Mouse (Mus musculus): Measurements from ENCODE around the gene Irx5. TPM values are rescaled to one million over a fixed set of nuclear protein-coding genes. Genes with fewer than 3 reads are reported as not detected.

The Irx5 gene
- total and polyA plus RNA-seq, 2 experiments from 2014 or later: 14.1 to 30.5 TPM

DNA sequence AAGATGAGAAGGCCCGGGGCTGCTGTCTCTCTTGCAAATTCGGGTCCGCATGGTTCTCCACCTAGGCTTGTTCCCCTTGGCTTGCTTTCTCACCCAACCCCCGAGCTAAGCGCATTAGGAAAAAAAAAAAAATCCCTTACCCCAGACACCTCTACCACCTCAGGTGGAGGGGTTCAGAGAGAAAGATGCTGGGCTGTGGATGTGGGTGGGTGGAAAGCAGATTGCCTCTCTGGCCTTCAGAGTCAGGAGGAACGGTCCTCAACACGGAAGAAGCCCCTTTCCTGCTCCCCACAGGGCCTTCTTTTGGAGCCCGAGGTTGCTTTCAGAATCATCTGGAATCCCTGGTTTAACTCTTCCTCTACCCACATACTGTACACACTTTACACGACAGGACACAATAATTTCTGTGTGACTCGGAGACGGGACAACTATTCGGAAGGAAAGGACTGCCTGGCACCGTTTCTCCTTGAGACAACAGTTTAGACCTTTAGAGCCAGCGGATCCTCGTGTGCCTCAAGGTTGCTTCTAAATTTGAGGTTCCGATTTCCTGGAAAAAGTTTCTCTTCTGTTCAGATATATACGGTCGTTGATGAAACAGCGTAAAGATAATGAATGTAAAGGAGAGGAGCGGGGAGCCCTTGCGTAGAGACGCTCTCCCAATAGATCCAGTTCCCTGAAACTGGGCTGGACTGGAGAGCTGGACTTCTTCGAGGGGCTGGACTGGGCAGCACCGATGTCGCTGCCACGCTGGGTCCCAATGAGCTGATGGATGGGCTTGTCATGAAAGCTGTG is 8.7 kb downstream of the Irx5 start:
- Histone ChIP-seq H3K4me2 (ENCODE audit: low read depth, low read length, poor library complexity, severe bottlenecking) (peak overlapping the region; percentile 51), H3K9me3 (ENCODE audit: low read length) (no peaks in the 10 kb centered on the region), H3K36me3 (ENCODE audit: insufficient read depth, low read length) (no peaks in the 10 kb centered on the region), H3K27me3 (ENCODE audit: insufficient read depth, low read length) (peaks cover 20% of the 10 kb centered on the region; the same call in 1 of the 2 replicates), H3K4me3 (ENCODE audit: low read depth, low read length) (peak overlapping the region; percentile 12; the same call in 1 of the 2 replicates), H3K4me1 (ENCODE audit: insufficient read depth, low read length) (peaks cover 8% of the 10 kb centered on the region; the same call in 1 of the 2 replicates), H3K9ac (replicated peaks; ENCODE audit: low read length, poor library complexity, severe bottlenecking) (0 out of 2 replicates have a peak overlapping the region, but pooled peaks have one; percentile 14), H3K27ac (ENCODE audit: low read depth, low read length) (peak overlapping the region; percentile 57)
- no peak for TF ChIP-seq CTCF (IDR thresholded peaks at IDR 0.05)
- no peak for ATAC-seq (ENCODE audit: low FRiP score)
- WGBS: 21% methylated on average over 26 of the region's 26 CpGs
- DNase-seq (ENCODE audit: low spot score): no peak

DNA sequence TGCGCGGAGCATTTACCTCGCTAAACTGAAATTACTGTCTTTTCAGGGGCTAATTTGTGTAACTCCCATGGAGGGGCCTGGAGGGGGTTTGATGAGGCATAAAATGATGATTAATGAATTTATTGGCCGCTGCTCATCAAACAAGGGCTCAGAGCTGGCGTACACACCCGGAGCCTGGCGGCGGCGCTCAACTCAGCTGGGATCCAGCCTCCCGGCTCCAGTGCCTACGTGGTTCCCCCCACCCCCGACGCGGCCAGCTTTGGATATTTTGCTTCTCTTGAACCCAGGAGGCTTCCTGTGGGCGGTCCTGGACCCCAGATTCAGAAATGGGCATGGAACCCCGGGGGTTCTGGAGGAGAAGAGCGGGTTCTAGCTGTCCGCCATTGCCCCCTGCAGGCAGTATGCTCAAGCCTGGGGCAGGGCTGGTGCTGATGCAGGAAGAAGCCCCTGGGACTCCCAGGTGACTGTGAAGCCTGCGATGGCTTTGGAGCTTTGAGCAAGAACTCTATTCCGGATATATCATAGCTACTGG is 9.4 kb downstream of the Irx5 start:
- Histone ChIP-seq H3K36me3 (ENCODE audit: insufficient read depth, low read length) (no peaks in the 10 kb centered on the region), H3K4me3 (ENCODE audit: low read depth, low read length) (no peak overlapping the region), H3K4me1 (ENCODE audit: insufficient read depth, low read length) (peaks cover 8% of the 10 kb centered on the region; the same call in 1 of the 2 replicates), H3K9ac (replicated peaks; ENCODE audit: low read length, poor library complexity, severe bottlenecking) (no peak overlapping the region), H3K4me2 (ENCODE audit: low read depth, low read length, poor library complexity, severe bottlenecking) (peak overlapping the region; percentile 7; the same call in 1 of the 2 replicates), H3K9me3 (ENCODE audit: low read length) (no peaks in the 10 kb centered on the region), H3K27ac (ENCODE audit: low read depth, low read length) (no peak overlapping the region), H3K27me3 (ENCODE audit: insufficient read depth, low read length) (peaks cover 20% of the 10 kb centered on the region; the same call in 1 of the 2 replicates)
- WGBS: 19% methylated on average over 20 of the region's 20 CpGs
- peak; percentile 33; the same call in 1 of the 2 replicates for TF ChIP-seq CTCF (IDR thresholded peaks at IDR 0.05)
- ATAC-seq (ENCODE audit: low FRiP score): no peak
- peak; percentile 43 for DNase-seq (ENCODE audit: low spot score)

DNA sequence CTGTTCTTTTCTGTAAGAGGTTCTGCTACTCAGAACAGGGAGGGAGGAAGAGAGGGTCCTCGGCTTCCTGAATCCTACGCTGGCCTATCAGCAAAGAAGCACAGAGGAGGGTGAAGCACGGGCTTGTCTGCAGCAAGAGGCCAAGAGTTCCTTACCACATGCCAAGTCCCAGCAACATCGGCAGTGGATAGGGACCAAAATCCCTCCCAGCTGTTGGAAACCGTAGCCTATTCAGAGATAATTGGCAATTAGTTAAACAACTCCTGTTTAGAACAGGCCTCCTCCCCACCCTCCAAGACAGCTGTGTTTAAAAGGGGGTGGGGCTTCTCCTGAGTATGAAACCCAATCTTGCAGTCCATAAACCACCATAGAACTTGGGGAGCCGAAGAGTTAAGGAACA is 22.1 kb downstream of the Irx5 start:
- Histone ChIP-seq H3K9ac (replicated peaks; ENCODE audit: low read length, poor library complexity, severe bottlenecking) (no peak overlapping the region), H3K27ac (ENCODE audit: low read depth, low read length) (no peak overlapping the region), H3K4me1 (ENCODE audit: insufficient read depth, low read length) (no peaks in the 10 kb centered on the region), H3K4me3 (ENCODE audit: low read depth, low read length) (no peak overlapping the region), H3K9me3 (ENCODE audit: low read length) (no peaks in the 10 kb centered on the region), H3K36me3 (ENCODE audit: insufficient read depth, low read length) (no peaks in the 10 kb centered on the region), H3K27me3 (ENCODE audit: insufficient read depth, low read length) (no peaks in the 10 kb centered on the region), H3K4me2 (ENCODE audit: low read depth, low read length, poor library complexity, severe bottlenecking) (no peak overlapping the region)
- no peak for TF ChIP-seq CTCF (IDR thresholded peaks at IDR 0.05)
- 46% methylated on average over 6 of the region's 6 CpGs for WGBS
- no peak for ATAC-seq (ENCODE audit: low FRiP score)
- DNase-seq (ENCODE audit: low spot score): no peak

DNA sequence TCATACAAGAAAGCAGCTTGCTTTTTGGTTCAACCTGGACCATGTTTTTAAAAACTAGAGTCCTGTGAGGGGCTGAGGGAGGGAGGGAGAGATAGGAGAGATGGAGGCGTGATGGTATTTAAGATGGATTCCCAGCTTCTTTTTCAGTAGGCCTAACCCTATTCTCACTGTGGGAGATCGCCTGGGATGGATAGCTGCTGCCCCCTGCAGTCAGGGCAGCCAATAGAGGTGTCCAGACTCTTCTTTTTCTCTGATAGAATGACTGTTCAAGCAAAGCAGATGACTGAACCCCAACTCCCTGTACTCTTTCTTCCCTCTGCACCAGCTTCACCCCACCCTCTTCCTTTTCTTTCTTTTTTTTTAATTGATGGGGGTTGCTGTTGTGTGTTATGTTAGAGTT is 23.1 kb downstream of the Irx5 start:
- DNase-seq (ENCODE audit: low spot score) (no peak), ATAC-seq (ENCODE audit: low FRiP score) (no peak)
- Histone ChIP-seq H3K27me3 (ENCODE audit: insufficient read depth, low read length) (no peaks in the 10 kb centered on the region), H3K4me2 (ENCODE audit: low read depth, low read length, poor library complexity, severe bottlenecking) (no peak overlapping the region), H3K36me3 (ENCODE audit: insufficient read depth, low read length) (no peaks in the 10 kb centered on the region), H3K27ac (ENCODE audit: low read depth, low read length) (no peak overlapping the region), H3K9ac (replicated peaks; ENCODE audit: low read length, poor library complexity, severe bottlenecking) (no peak overlapping the region), H3K4me3 (ENCODE audit: low read depth, low read length) (no peak overlapping the region), H3K4me1 (ENCODE audit: insufficient read depth, low read length) (no peaks in the 10 kb centered on the region), H3K9me3 (ENCODE audit: low read length) (no peaks in the 10 kb centered on the region)
- WGBS: 46% methylated on average over 2 of the region's 2 CpGs
- peak; percentile 35 for TF ChIP-seq CTCF (IDR thresholded peaks at IDR 0.05)

DNA sequence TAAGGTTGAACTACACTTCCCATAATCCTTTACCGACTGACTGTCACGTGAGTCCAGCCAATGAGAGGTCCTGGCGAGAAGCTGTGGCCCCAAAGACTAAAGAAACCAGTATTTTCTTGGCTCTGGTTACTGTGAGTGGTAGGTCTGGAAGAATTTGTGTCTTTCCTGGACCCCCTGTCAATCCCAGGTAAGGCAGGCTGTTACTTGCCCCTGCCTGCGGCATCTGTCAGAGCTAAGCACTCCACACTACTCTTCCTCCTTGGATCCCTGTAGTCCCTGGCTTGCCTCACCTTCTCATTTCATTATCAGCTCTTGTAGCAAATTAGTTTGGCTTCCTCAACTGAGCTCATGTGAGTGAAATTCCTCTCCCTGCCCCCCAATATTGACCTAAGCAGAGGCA is 30.5 kb downstream of the Irx5 start:
- no peak for ATAC-seq (ENCODE audit: low FRiP score)
- no peak for DNase-seq (ENCODE audit: low spot score)
- H3K4me1 ChIP-seq (ENCODE audit: insufficient read depth, low read length): no peaks in the 10 kb centered on the region
- no peaks in the 10 kb centered on the region for H3K27me3 ChIP-seq (ENCODE audit: insufficient read depth, low read length)
- TF ChIP-seq CTCF (IDR thresholded peaks at IDR 0.05): no peak
- no peak overlapping the region for H3K27ac ChIP-seq (ENCODE audit: low read depth, low read length)
- no peak overlapping the region for H3K9ac ChIP-seq (replicated peaks; ENCODE audit: low read length, poor library complexity, severe bottlenecking)
- H3K4me3 ChIP-seq (ENCODE audit: low read depth, low read length): no peak overlapping the region
- no peaks in the 10 kb centered on the region for H3K36me3 ChIP-seq (ENCODE audit: insufficient read depth, low read length)
- H3K4me2 ChIP-seq (ENCODE audit: low read depth, low read length, poor library complexity, severe bottlenecking): no peak overlapping the region
- WGBS: 81% methylated on average over 4 of the region's 4 CpGs
- no peaks in the 10 kb centered on the region for H3K9me3 ChIP-seq (ENCODE audit: low read length)

DNA sequence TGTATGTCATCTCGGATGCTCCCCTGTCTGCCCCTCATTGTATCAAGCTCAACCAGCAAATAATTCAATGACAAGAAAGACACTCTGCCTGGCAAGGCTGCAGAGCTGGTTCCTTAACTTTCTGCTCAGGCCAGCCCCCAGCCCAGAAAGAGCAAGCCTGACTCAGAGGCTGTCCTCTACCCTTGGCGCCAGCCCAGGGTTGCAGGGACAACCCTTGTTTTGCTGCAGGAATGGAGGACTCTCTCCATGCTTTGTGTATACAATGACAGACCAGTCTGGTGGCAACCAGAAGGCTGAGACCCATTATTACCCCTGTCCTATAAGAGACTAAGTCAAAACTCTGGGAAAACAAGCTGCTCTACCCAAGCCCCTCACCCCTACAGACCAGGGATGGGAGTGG is 46.8 kb downstream of the Irx5 start:
- Histone ChIP-seq H3K27ac (ENCODE audit: low read depth, low read length) (no peak overlapping the region), H3K9ac (replicated peaks; ENCODE audit: low read length, poor library complexity, severe bottlenecking) (no peak overlapping the region), H3K36me3 (ENCODE audit: insufficient read depth, low read length) (no peaks in the 10 kb centered on the region), H3K4me1 (ENCODE audit: insufficient read depth, low read length) (no peaks in the 10 kb centered on the region), H3K4me3 (ENCODE audit: low read depth, low read length) (no peak overlapping the region), H3K4me2 (ENCODE audit: low read depth, low read length, poor library complexity, severe bottlenecking) (no peak overlapping the region), H3K27me3 (ENCODE audit: insufficient read depth, low read length) (no peaks in the 10 kb centered on the region), H3K9me3 (ENCODE audit: low read length) (no peaks in the 10 kb centered on the region)
- 79% methylated on average over 2 of the region's 2 CpGs for WGBS
- no peak for TF ChIP-seq CTCF (IDR thresholded peaks at IDR 0.05)
- DNase-seq (ENCODE audit: low spot score) (peak; percentile 61), ATAC-seq (ENCODE audit: low FRiP score) (peak; percentile 13; the same call in 1 of the 2 replicates)

All from midbrain, postnatal 0 days (tissue).